Comparison of ENCODE assay signal across 15 mouse cellular contexts in the genomic region with DNA sequence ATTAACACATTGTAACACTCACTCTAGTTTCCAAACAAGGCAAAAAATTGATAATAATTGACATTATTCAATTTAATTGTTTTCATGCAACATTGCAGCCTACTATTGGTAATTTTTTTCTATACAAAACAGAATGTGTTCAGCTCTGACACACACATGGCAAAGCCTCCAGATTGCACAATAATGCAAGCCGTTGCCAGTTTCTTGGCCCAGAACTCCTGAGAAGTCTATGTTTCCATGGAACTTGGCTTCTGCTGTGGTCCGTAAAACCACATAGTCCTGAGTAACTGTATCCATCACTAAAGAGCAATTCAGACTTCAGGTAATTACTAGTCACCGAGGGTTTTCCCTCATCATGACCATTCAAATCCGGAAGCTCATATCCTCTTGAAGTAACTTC.
DNase-seq lines count a peak whose midpoint lies in the region; ATAC-seq and TF ChIP-seq lines count a peak whose summit lies in the region.
"Had no signal": no experiment of that assay in that cellular context is flagged by ENCODE, and none has a peak within 500 bp of the region (broad histone marks: within the 10 kb centered on the region; RNA-seq: fewer than 3 reads in every experiment).

No protein-coding gene starts in this region.

- no peaks in the 10 kb centered on the region for H3K79me3 ChIP-seq in C2C12 (ENCODE audit: low read depth)

- no peak overlapping the region for H3K27ac ChIP-seq in lung, embryonic 14.5 days (ENCODE audit: low read depth)
- H3K27ac ChIP-seq: forebrain, embryonic 12.5 days; heart, embryonic 13.5 days; hindbrain, embryonic 15.5 days; liver, embryonic 13.5 days; midbrain, embryonic 10.5 days had no signal

- H3ac ChIP-seq in C2C12 (ENCODE audit: control insufficient read depth, insufficient read length, low read depth): no peak overlapping the region

- H3K4me3 ChIP-seq in C2C12 (ENCODE audit: insufficient read depth, poor library complexity, severe bottlenecking): no peak overlapping the region
- no peak overlapping the region for H3K4me3 ChIP-seq in lung, embryonic 14.5 days (ENCODE audit: low read depth, low read length)
- H3K4me3 ChIP-seq: forebrain, embryonic 12.5 days; heart, embryonic 13.5 days; hindbrain, embryonic 15.5 days; liver, embryonic 13.5 days; midbrain, embryonic 10.5 days had no signal

- DNase-seq in layer of hippocampus, adult 11-12 months (ENCODE audit: low spot score): peak; percentile 7
- no peak for DNase-seq in layer of hippocampus, postnatal 10 days (ENCODE audit: low spot score in 2 of 2)
- DNase-seq in adipocyte (ENCODE audit: low spot score): peak; percentile 96
- peak; percentile 73 for DNase-seq in lung, embryonic 14.5 days
- DNase-seq in spleen, adult 12 weeks (ENCODE audit: low spot score): no peak
- no peak for DNase-seq in kidney, postnatal 25 days
- no peak for DNase-seq in kidney, postnatal 36 days
- DNase-seq: embryo, embryonic 11 days; liver, embryonic 13.5 days; spleen, adult 18-20 months had no signal

- no peaks in the 10 kb centered on the region for H3K9me3 ChIP-seq in lung, embryonic 14.5 days (ENCODE audit: low read depth, low read length)
- H3K9me3 ChIP-seq: forebrain, embryonic 12.5 days; heart, embryonic 13.5 days; hindbrain, embryonic 15.5 days; liver, embryonic 13.5 days; midbrain, embryonic 10.5 days had no signal

- 74% methylated on average over 4 of the region's 4 CpGs for WGBS in lung, embryonic 14.5 days

- no peaks in the 10 kb centered on the region for H3K79me2 ChIP-seq in C2C12 (ENCODE audit: control insufficient read depth, insufficient read depth)

- H3K27me3 ChIP-seq in C2C12 (ENCODE audit: control insufficient read depth, insufficient read depth, insufficient read length): no peaks in the 10 kb centered on the region
- H3K27me3 ChIP-seq in lung, embryonic 14.5 days (ENCODE audit: insufficient read depth, low read length): no peaks in the 10 kb centered on the region
- H3K27me3 ChIP-seq: forebrain, embryonic 12.5 days; heart, embryonic 13.5 days; hindbrain, embryonic 15.5 days; liver, embryonic 13.5 days had no signal

- H3K9ac ChIP-seq in lung, embryonic 14.5 days: no peak overlapping the region
- H3K9ac ChIP-seq: forebrain, embryonic 12.5 days; heart, embryonic 13.5 days; hindbrain, embryonic 15.5 days; liver, embryonic 13.5 days had no signal

- H3K4me1 ChIP-seq in lung, embryonic 14.5 days (ENCODE audit: insufficient read depth): no peaks in the 10 kb centered on the region
- H3K4me1 ChIP-seq: forebrain, embryonic 12.5 days; heart, embryonic 13.5 days; hindbrain, embryonic 15.5 days; liver, embryonic 13.5 days; midbrain, embryonic 10.5 days had no signal

- no peaks in the 10 kb centered on the region for H3K36me3 ChIP-seq in C2C12 (ENCODE audit: control insufficient read depth, insufficient read depth)
- no peaks in the 10 kb centered on the region for H3K36me3 ChIP-seq in lung, embryonic 14.5 days (ENCODE audit: insufficient read depth)
- H3K36me3 ChIP-seq: forebrain, embryonic 12.5 days; heart, embryonic 13.5 days; hindbrain, embryonic 15.5 days; liver, embryonic 13.5 days; midbrain, embryonic 10.5 days had no signal

- no peak for TF ChIP-seq CTCF in C2C12 (IDR thresholded peaks at IDR 0.05; ENCODE audit: control insufficient read depth, insufficient read depth, insufficient read length)
- no peak for TF ChIP-seq CTCF in lung, embryonic 14.5 days (IDR thresholded peaks at IDR 0.05; ENCODE audit: low read depth)

- no peak for ATAC-seq in lung, embryonic 14.5 days (ENCODE audit: insufficient read depth)

- no peak overlapping the region for H3K4me2 ChIP-seq in lung, embryonic 14.5 days
- H3K4me2 ChIP-seq: forebrain, embryonic 12.5 days; heart, embryonic 13.5 days; hindbrain, embryonic 15.5 days; liver, embryonic 13.5 days had no signal

TF ChIP-seq in C2C12, 6 proteins besides CTCF, POLR2A, EP300 and RAD21:
- no peak for TF ChIP-seq MAX (IDR thresholded peaks at IDR 0.05)
- TF ChIP-seq CEBPB (IDR thresholded peaks at IDR 0.05; ENCODE audit: low read depth): peak; percentile 72
TF ChIP-seq in C2C12: peak in this region for 1.

Comparison
In these comparisons a context has a peak if more than half of its experiments do, and no peak if none do; other contexts are left out.
1. DNase-seq: peak in layer of hippocampus, adult 11-12 months (single experiment), adipocyte (single experiment) and lung, embryonic 14.5 days (single experiment); none in layer of hippocampus, postnatal 10 days (0 of 2), spleen, adult 12 weeks (single experiment), kidney, postnatal 25 days (0 of 2) and kidney, postnatal 36 days (0 of 2).